Mouse (Mus musculus): ENCODE measurements around the gene Wap.

DNA sequence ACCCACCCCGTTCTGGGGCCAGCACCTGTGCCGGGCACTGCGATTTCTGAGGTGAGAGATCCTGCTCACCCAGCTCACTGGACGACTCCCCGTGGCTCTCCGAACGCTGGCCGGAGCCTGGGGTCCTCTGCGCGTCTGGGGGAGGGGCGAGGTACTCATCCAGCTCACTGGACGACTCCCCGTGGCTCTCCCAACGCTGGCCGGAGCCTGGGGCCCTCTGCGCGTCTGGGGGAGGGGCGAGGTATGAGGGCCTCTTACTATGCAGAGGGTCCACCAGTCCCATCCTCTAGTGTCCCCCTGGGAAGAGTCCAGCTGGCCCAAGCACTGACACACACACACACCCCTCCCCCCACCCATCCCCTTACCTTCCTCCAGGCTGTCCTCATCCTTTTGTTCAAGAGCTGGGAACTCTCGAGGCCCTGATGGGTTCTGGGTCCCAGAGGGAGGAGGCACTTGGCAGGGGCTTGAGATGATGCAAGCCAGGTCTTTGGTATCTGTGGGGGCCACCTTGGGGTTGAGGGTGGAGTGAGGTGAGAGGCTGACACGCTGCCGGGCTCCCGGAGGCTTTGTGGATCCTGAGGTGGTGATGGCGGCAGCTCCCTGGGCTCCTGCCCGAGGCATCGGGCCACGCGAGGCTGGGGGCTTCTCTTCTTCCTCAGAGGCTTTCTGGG lies 39.3 kb downstream of the Wap start:
- TF ChIP-seq CTCF (IDR thresholded peaks at IDR 0.05) (no peak), POLR2A (IDR thresholded peaks at IDR 0.05; ENCODE audit: insufficient read depth, low read depth, low read length) (no peak)

All from heart, adult 2 months (tissue).